Mouse (Mus musculus) limb, embryonic 10.5 days (tissue): Measurements from ENCODE around the gene Map3k20. TPM values are rescaled to one million over a fixed set of nuclear protein-coding genes. Genes with fewer than 3 reads are reported as not detected.

ENCODE experiments used
- DNase-seq: peaks from one replicate; pipeline ENCODE4 v3.0.0-alpha.2; 2017; ENCODE audit warnings: low spot score
- H3K27ac ChIP-seq: fragments of 300-500 bp; sonication (generic); 2 replicates; pipeline ENCODE4 v1.5.1; 2016; ENCODE audit warnings: mild to moderate bottlenecking
- H3K27me3 ChIP-seq: fragments of 300-500 bp; sonication (generic); 2 replicates; pipeline ENCODE4 v1.6.1; 2016; ENCODE audit warnings: low read depth, mild to moderate bottlenecking; ENCODE audit not compliant: poor library complexity, severe bottlenecking
- H3K36me3 ChIP-seq: fragments of 300-500 bp; sonication (generic); 2 replicates; pipeline ENCODE4 v1.6.1; 2016; ENCODE audit warnings: mild to moderate bottlenecking, moderate library complexity
- H3K4me1 ChIP-seq: fragments of 300-500 bp; sonication (generic); 2 replicates; pipeline ENCODE4 v1.6.1; 2016
- H3K4me3 ChIP-seq: fragments of 300-500 bp; sonication (generic); 2 replicates; pipeline ENCODE4 v1.5.1; 2016; ENCODE audit warnings: mild to moderate bottlenecking, moderate library complexity
- H3K9me3 ChIP-seq: fragments of 300-500 bp; sonication (generic); replicated peaks from 2 replicates; pipeline ENCODE4 v1.6.1; 2016; ENCODE audit warnings: mild to moderate bottlenecking
- WGBS: fragments of 180-500 bp; shearing (Covaris S2); methylation state at CpG from one replicate; pipeline ENCODE4 v1.1.7; 2016; 5-methylcytosine and 5-hydroxymethylcytosine counted together
- polyA plus RNA-seq: library from polyadenylated mRNA; unstranded; fragments of >200 nt; fragmentation: Nextera tagmentation; extraction: Ambion mirVana; gene quantifications from 2 replicates; pipeline ENCODE4 v1.2.1, GENCODE M21; 2016

The Map3k20 gene
- polyA plus RNA-seq, 1 experiment from 2014 or later: 9.9 TPM

DNA sequence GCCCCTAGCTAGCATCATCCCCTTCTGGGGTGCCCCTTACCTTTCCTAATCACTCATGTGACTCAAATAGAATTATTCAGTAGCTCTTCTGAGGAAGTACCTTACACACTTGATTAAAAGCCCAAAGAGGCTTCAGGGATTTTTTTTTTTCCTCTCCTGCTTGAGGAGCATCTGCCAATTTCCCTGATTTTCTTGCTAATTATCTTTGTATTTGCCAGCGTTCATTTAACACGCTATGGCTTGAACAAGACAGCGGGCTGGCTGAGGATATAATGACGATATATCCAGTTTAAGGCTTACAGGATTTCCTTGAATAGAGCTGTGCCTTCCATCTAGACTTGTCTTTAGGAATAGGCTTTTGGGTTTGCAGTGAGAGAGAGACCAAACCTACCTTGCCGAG, 91.5 kb downstream of the Map3k20 start:
- Histone ChIP-seq H3K27ac (no peak overlapping the region), H3K4me3 (no peak overlapping the region), H3K4me1 (peaks cover 17% of the 10 kb centered on the region), H3K9me3 (no peaks in the 10 kb centered on the region), H3K27me3 (no peaks in the 10 kb centered on the region), H3K36me3 (peaks cover 17% of the 10 kb centered on the region)
- WGBS: 95% methylated on average over 5 of the region's 5 CpGs
- no peak for DNase-seq

DNA sequence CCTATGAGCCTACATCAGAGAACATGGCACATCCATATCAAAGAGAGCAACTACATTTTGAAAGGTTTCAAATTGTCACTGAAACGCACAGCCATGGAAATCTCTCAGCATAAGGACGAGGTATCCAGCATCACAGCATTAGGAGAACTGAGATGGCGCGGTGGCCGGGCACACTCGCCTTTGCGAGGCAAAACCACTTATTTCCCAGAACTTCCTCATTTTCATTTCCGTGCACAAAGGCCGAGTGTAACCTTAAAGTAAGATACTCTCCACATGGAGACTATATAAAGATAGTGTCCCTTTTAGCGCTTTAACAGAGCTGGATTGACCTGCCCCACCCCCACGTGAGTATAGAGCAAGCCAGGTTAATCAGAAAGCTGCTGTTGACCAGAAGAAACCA, 94.0 kb downstream of the Map3k20 start:
- Histone ChIP-seq H3K27ac (no peak overlapping the region), H3K4me3 (no peak overlapping the region), H3K27me3 (no peaks in the 10 kb centered on the region), H3K36me3 (peaks cover 13% of the 10 kb centered on the region), H3K9me3 (no peaks in the 10 kb centered on the region), H3K4me1 (peaks cover 17% of the 10 kb centered on the region)
- no peak for DNase-seq
- WGBS: 93% methylated on average over 11 of the region's 11 CpGs

DNA sequence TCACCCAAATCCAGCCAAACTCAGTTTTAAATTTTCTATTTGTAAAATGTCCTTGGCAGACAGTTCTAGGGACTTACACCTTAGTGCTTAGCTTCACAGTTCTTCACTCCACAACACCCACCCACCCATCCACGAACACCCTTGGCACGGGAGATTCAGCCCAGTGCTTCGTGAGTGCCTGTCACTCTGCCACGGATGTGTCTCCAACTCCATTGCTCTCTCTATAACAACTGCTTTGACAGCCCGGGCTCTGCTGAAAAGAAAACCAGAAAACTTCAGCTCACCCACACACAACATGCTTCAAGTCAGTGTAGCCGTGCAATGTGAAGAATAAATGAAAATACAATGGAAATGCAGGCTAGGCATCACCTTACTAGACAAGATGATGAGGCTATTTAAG, 97.2 kb downstream of the Map3k20 start:
- no peaks in the 10 kb centered on the region for H3K27me3 ChIP-seq
- no peak for DNase-seq
- peaks cover 12% of the 10 kb centered on the region for H3K4me1 ChIP-seq
- peaks cover 10% of the 10 kb centered on the region; the same call in 1 of the 2 replicates for H3K36me3 ChIP-seq
- no peak overlapping the region for H3K27ac ChIP-seq
- 85% methylated on average over 6 of the region's 6 CpGs for WGBS
- H3K4me3 ChIP-seq: no peak overlapping the region
- no peaks in the 10 kb centered on the region for H3K9me3 ChIP-seq

DNA sequence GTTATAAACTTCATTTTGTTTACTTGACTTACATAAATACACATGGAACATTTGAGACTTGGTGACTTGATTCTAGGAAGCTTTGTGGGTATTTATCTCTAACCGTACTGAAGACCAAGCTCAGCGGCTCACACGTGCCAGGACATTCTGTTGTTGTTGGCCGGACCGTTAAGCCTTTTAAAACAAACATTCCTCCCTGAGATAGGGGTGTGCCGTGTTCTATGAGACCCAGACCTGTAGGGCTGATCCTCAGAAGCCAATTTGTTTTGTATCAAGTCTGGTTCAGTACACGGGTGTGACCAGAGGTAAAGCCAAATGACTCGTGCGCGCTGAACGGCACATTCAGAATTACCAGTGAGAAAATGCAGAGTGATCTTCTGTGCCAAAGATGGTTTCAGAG, 97.9 kb downstream of the Map3k20 start:
- Histone ChIP-seq H3K4me3 (no peak overlapping the region), H3K4me1 (peaks cover 12% of the 10 kb centered on the region), H3K27me3 (no peaks in the 10 kb centered on the region), H3K36me3 (peaks cover 10% of the 10 kb centered on the region; the same call in 1 of the 2 replicates), H3K27ac (no peak overlapping the region), H3K9me3 (no peaks in the 10 kb centered on the region)
- DNase-seq: no peak
- WGBS: 70% methylated on average over 11 of the region's 11 CpGs

DNA sequence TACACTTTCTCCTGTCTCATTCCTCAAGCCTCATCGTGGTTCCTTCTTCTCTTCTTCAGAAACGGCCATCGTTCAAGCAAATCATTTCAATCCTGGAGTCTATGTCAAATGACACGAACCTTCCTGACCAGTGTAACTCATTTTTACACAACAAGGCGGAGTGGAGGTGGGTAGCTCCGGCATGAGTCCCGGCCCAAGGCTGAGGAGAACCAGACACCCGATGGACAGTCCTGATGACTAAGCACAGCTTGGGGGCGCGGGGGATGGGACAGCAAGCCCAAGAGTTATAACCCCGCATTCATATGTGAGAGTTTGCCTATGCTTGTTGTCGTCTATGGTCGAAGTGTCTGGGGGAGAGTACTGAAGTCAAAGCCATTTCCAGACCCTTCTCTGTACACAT, 104.0 kb downstream of the Map3k20 start:
- Histone ChIP-seq H3K27ac (no peak overlapping the region), H3K4me3 (no peak overlapping the region), H3K4me1 (peaks cover 17% of the 10 kb centered on the region), H3K36me3 (peaks cover 2% of the 10 kb centered on the region; the same call in 1 of the 2 replicates), H3K9me3 (no peaks in the 10 kb centered on the region), H3K27me3 (no peaks in the 10 kb centered on the region)
- no peak for DNase-seq
- WGBS: 88% methylated on average over 13 of the region's 13 CpGs

DNA sequence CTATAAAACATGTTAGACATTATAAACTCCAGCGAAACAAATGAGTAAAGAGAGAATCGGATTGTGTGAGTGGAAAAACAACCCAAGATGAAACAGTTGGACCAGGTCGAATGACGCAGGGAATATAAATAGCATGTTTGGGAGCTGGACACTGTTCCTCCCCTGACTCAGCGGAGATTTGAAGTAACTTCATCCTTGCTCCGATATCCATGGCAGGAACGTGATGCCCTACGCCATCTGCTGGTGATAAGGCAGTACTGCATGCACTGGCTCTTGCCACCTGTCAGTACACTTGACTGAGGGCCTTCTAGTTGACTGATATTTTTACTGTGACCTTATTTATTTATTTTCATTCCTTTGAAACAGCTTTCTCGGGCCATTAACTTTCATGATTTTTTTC, 104.5 kb downstream of the Map3k20 start:
- 32% methylated on average over 9 of the region's 9 CpGs for WGBS
- peaks cover 7% of the 10 kb centered on the region; the same call in 1 of the 2 replicates for H3K36me3 ChIP-seq
- no peaks in the 10 kb centered on the region for H3K27me3 ChIP-seq
- no peak overlapping the region for H3K27ac ChIP-seq
- peak; percentile 86 for DNase-seq
- no peak overlapping the region for H3K4me3 ChIP-seq
- H3K9me3 ChIP-seq: no peaks in the 10 kb centered on the region
- peaks cover 17% of the 10 kb centered on the region for H3K4me1 ChIP-seq

DNA sequence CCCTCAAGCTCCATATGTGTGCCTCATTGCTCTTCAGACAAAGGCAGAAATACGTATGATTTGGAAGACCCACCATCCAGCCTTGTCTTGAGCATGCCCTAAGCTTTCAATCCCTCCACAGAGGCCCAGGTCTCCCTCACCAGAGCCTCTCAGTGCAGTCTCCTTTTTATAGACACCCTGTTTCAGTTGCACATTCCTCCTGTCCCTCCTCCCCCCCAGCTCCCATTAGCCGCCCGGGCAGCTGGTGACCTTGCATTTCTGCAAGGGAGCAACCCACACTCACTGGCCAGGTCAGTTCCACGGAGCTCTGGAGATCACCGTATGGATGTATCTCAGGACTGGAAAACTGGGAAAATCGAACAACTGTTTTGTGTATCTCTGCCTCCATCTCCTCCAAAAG, 105.0 kb downstream of the Map3k20 start:
- H3K27ac ChIP-seq: no peak overlapping the region

DNA sequence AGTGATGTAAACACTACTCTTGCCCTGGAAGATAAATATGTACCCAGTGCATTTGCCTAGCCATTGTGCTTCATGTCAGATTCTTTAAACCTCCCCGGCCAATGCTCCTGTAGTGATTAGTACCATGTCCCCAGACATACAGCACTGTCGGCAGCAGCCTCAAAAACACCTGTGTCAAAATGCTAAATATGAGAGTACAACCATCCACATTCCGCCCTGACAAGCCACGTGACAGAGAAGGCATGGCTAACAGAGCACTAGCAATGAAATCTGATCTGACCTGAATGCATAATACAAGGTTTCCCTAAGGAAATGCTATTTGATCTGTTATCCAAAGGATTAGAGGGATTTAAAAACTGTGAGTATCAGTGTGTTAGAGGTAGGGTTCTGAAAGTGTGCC, 105.6 kb downstream of the Map3k20 start:
- Histone ChIP-seq H3K27ac (no peak overlapping the region), H3K4me1 (peaks cover 17% of the 10 kb centered on the region), H3K27me3 (no peaks in the 10 kb centered on the region), H3K9me3 (no peaks in the 10 kb centered on the region), H3K36me3 (peaks cover 17% of the 10 kb centered on the region), H3K4me3 (no peak overlapping the region)
- 60% methylated on average over 4 of the region's 4 CpGs for WGBS
- DNase-seq: peak; percentile 40

More for the DNA sequence above, 105.0 kb downstream of the Map3k20 start:
- no peaks in the 10 kb centered on the region for H3K9me3 ChIP-seq
- no peak overlapping the region for H3K4me3 ChIP-seq
- peaks cover 12% of the 10 kb centered on the region for H3K36me3 ChIP-seq
- DNase-seq: no peak
- no peaks in the 10 kb centered on the region for H3K27me3 ChIP-seq
- 79% methylated on average over 6 of the region's 6 CpGs for WGBS
- H3K4me1 ChIP-seq: peaks cover 17% of the 10 kb centered on the region

DNA sequence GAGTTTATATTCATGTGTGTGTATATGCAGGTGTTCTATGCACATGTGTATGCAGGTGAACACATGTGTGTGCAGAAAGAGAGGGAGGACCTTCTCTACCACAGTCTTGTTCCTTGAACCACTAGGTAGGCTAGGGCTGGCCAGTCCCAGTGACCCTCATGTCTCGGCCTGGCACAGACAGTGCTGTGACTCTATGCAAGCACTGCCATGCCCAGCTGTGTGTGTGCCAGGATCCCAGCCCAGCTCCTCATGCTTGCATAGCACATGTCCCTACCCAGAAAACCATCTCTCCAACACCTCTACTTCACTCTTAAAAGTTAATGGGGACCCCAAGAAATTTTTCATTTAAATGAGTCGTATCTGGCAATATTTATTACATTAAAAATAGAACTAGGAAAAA, 106.3 kb downstream of the Map3k20 start:
- no peak overlapping the region for H3K4me3 ChIP-seq
- H3K4me1 ChIP-seq: peaks cover 17% of the 10 kb centered on the region
- no peaks in the 10 kb centered on the region for H3K27me3 ChIP-seq
- WGBS: 97% methylated on average over 2 of the region's 2 CpGs
- H3K36me3 ChIP-seq: peaks cover 22% of the 10 kb centered on the region
- H3K27ac ChIP-seq: no peak overlapping the region
- H3K9me3 ChIP-seq: no peaks in the 10 kb centered on the region; the same call in 1 of the 2 replicates
- no peak for DNase-seq

DNA sequence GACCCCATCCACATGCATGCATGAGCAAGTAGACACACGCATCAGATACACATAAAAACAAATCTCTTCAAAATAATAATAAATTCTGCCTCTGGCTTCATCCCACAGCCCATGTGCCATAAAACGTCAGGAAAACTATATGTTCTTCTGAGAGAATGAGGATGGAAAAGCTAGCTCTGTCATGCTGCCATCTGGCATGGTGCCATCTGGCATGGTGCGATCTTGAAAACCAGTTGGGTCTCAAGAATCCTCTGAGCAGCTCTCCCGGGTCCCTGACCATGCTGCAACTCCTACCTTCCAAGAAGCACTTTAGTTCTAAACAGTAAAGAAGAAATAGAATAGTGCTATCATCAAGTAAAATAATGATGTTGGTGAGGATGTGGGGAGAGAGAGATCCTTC, 106.9 kb downstream of the Map3k20 start:
- H3K4me3 ChIP-seq: no peak overlapping the region
- DNase-seq: no peak
- H3K27ac ChIP-seq: no peak overlapping the region
- H3K4me1 ChIP-seq: peaks cover 17% of the 10 kb centered on the region
- peaks cover 23% of the 10 kb centered on the region for H3K36me3 ChIP-seq
- H3K27me3 ChIP-seq: no peaks in the 10 kb centered on the region
- H3K9me3 ChIP-seq: no peaks in the 10 kb centered on the region; the same call in 1 of the 2 replicates
- 82% methylated on average over 4 of the region's 4 CpGs for WGBS

DNA sequence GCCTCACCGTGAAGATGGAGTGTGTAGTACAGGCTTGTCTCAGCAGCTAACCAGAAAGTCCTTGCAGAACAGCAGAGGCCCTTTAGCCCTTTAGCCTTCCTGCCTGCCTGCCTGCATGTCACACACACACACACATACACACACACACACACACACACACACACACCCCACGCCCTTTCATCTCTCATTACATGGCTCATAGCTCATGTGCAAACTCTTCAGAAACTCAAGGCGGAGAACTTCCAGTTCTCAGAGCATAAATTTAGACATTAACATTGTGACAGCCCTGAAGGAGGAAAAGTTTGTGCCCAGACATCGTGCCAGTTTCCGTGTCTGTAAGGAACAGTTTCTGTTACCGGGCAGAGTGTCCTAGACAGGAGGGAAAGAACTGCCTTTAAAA, 111.5 kb downstream of the Map3k20 start:
- 85% methylated on average over 6 of the region's 6 CpGs for WGBS
- no peaks in the 10 kb centered on the region; the same call in 1 of the 2 replicates for H3K9me3 ChIP-seq
- H3K4me3 ChIP-seq: no peak overlapping the region
- DNase-seq: no peak
- no peaks in the 10 kb centered on the region for H3K27me3 ChIP-seq
- no peak overlapping the region for H3K27ac ChIP-seq
- peaks cover 12% of the 10 kb centered on the region for H3K4me1 ChIP-seq
- peaks cover 23% of the 10 kb centered on the region for H3K36me3 ChIP-seq

DNA sequence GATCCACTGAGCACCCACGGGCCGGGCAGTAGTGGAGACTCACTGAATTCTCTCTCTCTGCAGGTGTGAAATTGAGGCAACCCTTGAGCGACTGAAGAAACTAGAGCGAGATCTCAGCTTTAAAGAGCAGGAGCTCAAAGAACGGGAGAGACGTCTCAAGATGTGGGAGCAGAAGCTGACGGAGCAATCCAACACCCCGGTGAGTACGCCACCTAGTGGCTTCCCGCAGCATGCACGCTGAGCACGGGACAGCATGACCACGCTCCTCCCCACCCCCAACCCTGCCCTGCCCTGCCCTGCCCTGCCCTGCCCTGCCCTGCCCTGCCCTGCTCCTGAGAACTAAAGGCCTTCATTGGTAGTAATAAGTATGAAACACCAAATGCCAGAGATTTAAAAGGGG, 112.8 kb downstream of the Map3k20 start:
- DNase-seq: peak; percentile 69
- 18% methylated on average over 13 of the region's 13 CpGs for WGBS
- no peaks in the 10 kb centered on the region for H3K27me3 ChIP-seq
- H3K9me3 ChIP-seq: no peaks in the 10 kb centered on the region; the same call in 1 of the 2 replicates
- H3K27ac ChIP-seq: no peak overlapping the region
- H3K4me1 ChIP-seq: peaks cover 12% of the 10 kb centered on the region
- peaks cover 23% of the 10 kb centered on the region for H3K36me3 ChIP-seq
- peak overlapping the region; percentile 7; the same call in 1 of the 2 replicates for H3K4me3 ChIP-seq

DNA sequence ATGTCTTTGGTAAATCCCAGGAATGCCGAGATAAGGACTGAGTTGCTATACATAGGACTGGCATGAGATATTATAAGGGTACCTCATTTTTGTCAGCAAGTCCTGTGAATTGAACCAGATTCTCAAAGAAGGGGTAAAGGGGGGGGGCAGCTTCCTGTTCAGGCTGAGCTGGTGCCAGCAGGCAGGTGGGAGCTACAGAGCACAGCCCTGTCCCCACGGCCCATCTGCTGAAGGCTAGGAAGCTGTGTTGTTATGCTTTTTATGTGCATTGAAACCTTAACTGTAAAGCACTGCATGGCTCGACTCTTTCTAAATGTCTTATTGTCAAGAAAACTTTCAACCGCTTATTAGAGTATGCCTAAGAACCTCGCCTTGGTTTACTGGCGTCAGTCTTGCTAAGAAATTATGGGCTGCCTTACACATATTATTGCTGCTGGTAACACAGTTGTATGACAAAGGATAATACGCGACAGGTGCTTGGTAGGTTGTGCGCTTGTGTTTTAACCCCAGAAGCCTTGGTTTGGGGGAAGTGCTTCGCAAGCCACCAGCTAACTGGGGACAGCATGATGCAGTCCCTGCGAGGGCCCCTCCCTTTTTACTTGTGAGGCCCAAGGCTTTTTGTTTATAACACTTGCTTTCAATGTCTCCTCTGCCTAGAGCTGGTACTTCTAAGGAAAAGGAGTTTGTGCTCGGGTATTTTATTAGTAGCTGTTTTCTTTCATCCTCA, 114.2 kb downstream of the Map3k20 start:
- 80% methylated on average over 12 of the region's 12 CpGs for WGBS
- no peaks in the 10 kb centered on the region for H3K27me3 ChIP-seq
- no peak overlapping the region for H3K4me3 ChIP-seq
- DNase-seq: no peak
- H3K4me1 ChIP-seq: peaks cover 12% of the 10 kb centered on the region
- H3K27ac ChIP-seq: no peak overlapping the region
- peaks cover 19% of the 10 kb centered on the region for H3K36me3 ChIP-seq
- H3K9me3 ChIP-seq: no peaks in the 10 kb centered on the region; the same call in 1 of the 2 replicates
